Mouse (Mus musculus) hindbrain, embryonic 16.5 days (tissue): Measurements from ENCODE around the gene Cops9. TPM values are rescaled to one million over a fixed set of nuclear protein-coding genes. Genes with fewer than 3 reads are reported as not detected.
A peak's percentile ranks its signal among the peaks of the same experiment; 100 is the strongest.

Experiments used
- ATAC-seq: fragments of 200-750 bp; cut with Nextera tagmentation; 2 replicates; pipeline ENCODE4 v1.8.0; 2017; ENCODE audit warnings: moderate TSS enrichment, moderate library complexity
- H3K27ac ChIP-seq: fragments of 300-500 bp; sonication (generic); 2 replicates; pipeline ENCODE4 v1.5.1; 2014; ENCODE audit warnings: low read depth, mild to moderate bottlenecking, control low read depth, low read length, moderate library complexity
- H3K27me3 ChIP-seq: fragments of 300-500 bp; sonication (generic); replicated peaks from 2 replicates; pipeline ENCODE4 v1.6.1; 2014; ENCODE audit warnings: low read length; ENCODE audit not compliant: control insufficient read depth, insufficient read depth
- H3K36me3 ChIP-seq: fragments of 300-500 bp; sonication (generic); 2 replicates; pipeline ENCODE4 v1.6.1; 2014; ENCODE audit warnings: mild to moderate bottlenecking, low read length, moderate library complexity, mixed read lengths; ENCODE audit not compliant: control insufficient read depth, insufficient read depth
- H3K4me1 ChIP-seq: fragments of 300-500 bp; sonication (generic); 2 replicates; pipeline ENCODE4 v1.6.1; 2014; ENCODE audit warnings: low read depth, low read length; ENCODE audit not compliant: control insufficient read depth, insufficient read depth
- H3K4me2 ChIP-seq: fragments of 300-500 bp; sonication (generic); 2 replicates; pipeline ENCODE4 v1.6.1; 2014; ENCODE audit warnings: mild to moderate bottlenecking, low read length, control low read depth, moderate library complexity
- H3K4me3 ChIP-seq: fragments of 300-500 bp; sonication (generic); 2 replicates; pipeline ENCODE4 v1.5.1; 2014; ENCODE audit warnings: mild to moderate bottlenecking, low read length, control low read depth, moderate library complexity
- H3K9ac ChIP-seq: fragments of 300-500 bp; sonication (generic); 2 replicates; pipeline ENCODE4 v1.6.1; 2014; ENCODE audit warnings: low read depth, mild to moderate bottlenecking, control low read depth, low read length, moderate library complexity
- H3K9me3 ChIP-seq: fragments of 300-500 bp; sonication (generic); 2 replicates; pipeline ENCODE4 v1.6.1; 2014; ENCODE audit warnings: mild to moderate bottlenecking, low read length, moderate library complexity; ENCODE audit not compliant: control insufficient read depth
- WGBS: fragments of 180-500 bp; shearing (Covaris S2); extraction: QIAGEN DNeasy Blood & Tissue Kit; methylation state at CpG from one replicate; pipeline ENCODE4 v1.1.7; 2014; 5-methylcytosine and 5-hydroxymethylcytosine counted together
- polyA plus RNA-seq: library from polyadenylated mRNA; unstranded; fragments of >200 nt; fragmentation: Nextera tagmentation; extraction: Ambion mirVana; gene quantifications from 2 replicates; pipeline ENCODE4 v1.2.1, GENCODE M21; 2015

Gene Cops9
- polyA plus RNA-seq, 1 experiment from 2014 or later, result 558 TPM

- Histone ChIP-seq H3K27me3 (no peaks in the 10 kb centered on the region), H3K9ac (no peak overlapping the region), H3K27ac (no peak overlapping the region), H3K9me3 (no peaks in the 10 kb centered on the region), H3K36me3 (no peaks in the 10 kb centered on the region), H3K4me2 (no peak overlapping the region), H3K4me1 (no peaks in the 10 kb centered on the region), H3K4me3 (no peak overlapping the region)
- ATAC-seq, result no peak
- WGBS, result 57% methylated on average over 4 of the region's 4 CpGs
These were observed 13.6 kb downstream of the Cops9 start for GRCm38 (mm10) chr1:92628227-92628626.

- H3K36me3 ChIP-seq, result no peaks in the 10 kb centered on the region
- no peaks in the 10 kb centered on the region for H3K27me3 ChIP-seq
- no peak for ATAC-seq
- H3K4me1 ChIP-seq, result no peaks in the 10 kb centered on the region
- WGBS, result 63% methylated on average over 4 of the region's 4 CpGs
- no peak overlapping the region for H3K27ac ChIP-seq
- H3K4me3 ChIP-seq, result no peak overlapping the region
- H3K9ac ChIP-seq, result no peak overlapping the region
- H3K9me3 ChIP-seq, result no peaks in the 10 kb centered on the region
- H3K4me2 ChIP-seq, result no peak overlapping the region
These were observed 23.4 kb downstream of the Cops9 start for GRCm38 (mm10) chr1:92618360-92618759.

GRCm38 (mm10) chr1:92617488-92617887 lies 24.3 kb downstream of the Cops9 start, which contains the start of gene Olfr12:
Gene Olfr12 (plus strand): TSS chr1:92617788.
- Histone ChIP-seq H3K36me3 (no peaks in the 10 kb centered on the region), H3K9ac (no peak within 1 kb of the TSS), H3K4me1 (no peaks in the 10 kb centered on the region), H3K27me3 (no peaks in the 10 kb centered on the region), H3K4me2 (no peak within 1 kb of the TSS), H3K27ac (no peak within 1 kb of the TSS), H3K9me3 (no peaks in the 10 kb centered on the region), H3K4me3 (no peak within 1 kb of the TSS)
- ATAC-seq, result no peak
- 59% methylated on average over 2 of the region's 2 CpGs for WGBS

GRCm38 (mm10) chr1:92616046-92616445 lies 25.7 kb downstream of the Cops9 start:
- H3K27ac ChIP-seq, result no peak overlapping the region
- no peaks in the 10 kb centered on the region for H3K4me1 ChIP-seq
- H3K4me2 ChIP-seq, result no peak overlapping the region
- no peak overlapping the region for H3K4me3 ChIP-seq
- WGBS, result 93% methylated on average over 1 of the region's 1 CpGs
- ATAC-seq, result no peak
- no peaks in the 10 kb centered on the region for H3K9me3 ChIP-seq
- no peaks in the 10 kb centered on the region for H3K27me3 ChIP-seq
- H3K36me3 ChIP-seq, result no peaks in the 10 kb centered on the region
- H3K9ac ChIP-seq, result no peak overlapping the region

GRCm38 (mm10) chr1:92614516-92614915 lies 27.3 kb downstream of the Cops9 start:
- no peak overlapping the region for H3K27ac ChIP-seq
- ATAC-seq, result no peak
- H3K4me3 ChIP-seq, result no peak overlapping the region
- H3K9ac ChIP-seq, result no peak overlapping the region
- H3K9me3 ChIP-seq, result no peaks in the 10 kb centered on the region
- no peaks in the 10 kb centered on the region for H3K27me3 ChIP-seq
- no peaks in the 10 kb centered on the region for H3K36me3 ChIP-seq
- H3K4me1 ChIP-seq, result no peaks in the 10 kb centered on the region
- no peak overlapping the region for H3K4me2 ChIP-seq
- 9% methylated on average over 1 of the region's 1 CpGs for WGBS

GRCm38 (mm10) chr1:92613175-92613574 lies 28.6 kb downstream of the Cops9 start:
- H3K9ac ChIP-seq, result no peak overlapping the region
- H3K4me2 ChIP-seq, result no peak overlapping the region
- H3K36me3 ChIP-seq, result no peaks in the 10 kb centered on the region
- no peaks in the 10 kb centered on the region for H3K27me3 ChIP-seq
- H3K27ac ChIP-seq, result no peak overlapping the region
- H3K4me1 ChIP-seq, result no peaks in the 10 kb centered on the region
- H3K4me3 ChIP-seq, result no peak overlapping the region
- H3K9me3 ChIP-seq, result no peaks in the 10 kb centered on the region
- ATAC-seq, result no peak
- 24% methylated on average over 4 of the region's 4 CpGs for WGBS

GRCm38 (mm10) chr1:92611008-92611407 lies 30.8 kb downstream of the Cops9 start:
- H3K27me3 ChIP-seq, result no peaks in the 10 kb centered on the region; the same call in 1 of the 2 replicates
- 5% methylated on average over 5 of the region's 5 CpGs for WGBS
- H3K27ac ChIP-seq, result no peak overlapping the region
- ATAC-seq, result peak; percentile 54; the same call in 1 of the 2 replicates
- no peaks in the 10 kb centered on the region for H3K9me3 ChIP-seq
- H3K4me2 ChIP-seq, result no peak overlapping the region
- no peak overlapping the region for H3K9ac ChIP-seq
- no peak overlapping the region for H3K4me3 ChIP-seq
- no peaks in the 10 kb centered on the region for H3K4me1 ChIP-seq
- H3K36me3 ChIP-seq, result no peaks in the 10 kb centered on the region

- H3K4me2 ChIP-seq, result no peak overlapping the region
- H3K9ac ChIP-seq, result no peak overlapping the region
- no peaks in the 10 kb centered on the region for H3K36me3 ChIP-seq
- no peaks in the 10 kb centered on the region for H3K9me3 ChIP-seq
- no peaks in the 10 kb centered on the region; the same call in 1 of the 2 replicates for H3K27me3 ChIP-seq
- no peaks in the 10 kb centered on the region for H3K4me1 ChIP-seq
- H3K4me3 ChIP-seq, result no peak overlapping the region
- no peak overlapping the region for H3K27ac ChIP-seq
- ATAC-seq, result no peak
- WGBS, result 83% methylated on average over 4 of the region's 4 CpGs
These were observed 34.1 kb downstream of the Cops9 start for GRCm38 (mm10) chr1:92607711-92608110.

- Histone ChIP-seq H3K4me2 (no peak within 1 kb of the TSS), H3K9ac (no peak within 1 kb of the TSS), H3K4me3 (no peak within 1 kb of the TSS), H3K27ac (no peak within 1 kb of the TSS), H3K36me3 (no peaks in the 10 kb centered on the region), H3K27me3 (no peaks in the 10 kb centered on the region; the same call in 1 of the 2 replicates), H3K9me3 (no peaks in the 10 kb centered on the region), H3K4me1 (no peaks in the 10 kb centered on the region)
- 95% methylated on average over 1 of the region's 1 CpGs for WGBS
- ATAC-seq, result no peak
These were observed 36.3 kb downstream of the Cops9 start, which contains the start of gene Olfr1410 for GRCm38 (mm10) chr1:92605482-92605881. Gene Olfr1410 (plus strand): TSS chr1:92605782.

GRCm38 (mm10) chr1:92596019-92596418 lies 45.8 kb downstream of the Cops9 start:
- Histone ChIP-seq H3K27me3 (0 out of 2 replicates have a peak, but pooled peaks cover 2% of the 10 kb centered on the region), H3K4me2 (no peak overlapping the region), H3K36me3 (no peaks in the 10 kb centered on the region), H3K9ac (no peak overlapping the region), H3K9me3 (no peaks in the 10 kb centered on the region), H3K4me1 (no peaks in the 10 kb centered on the region), H3K27ac (no peak overlapping the region), H3K4me3 (no peak overlapping the region)
- WGBS, result 91% methylated on average over 3 of the region's 3 CpGs
- no peak for ATAC-seq
